7 mouse cellular contexts compared by ENCODE assay signal in the genomic region with DNA sequence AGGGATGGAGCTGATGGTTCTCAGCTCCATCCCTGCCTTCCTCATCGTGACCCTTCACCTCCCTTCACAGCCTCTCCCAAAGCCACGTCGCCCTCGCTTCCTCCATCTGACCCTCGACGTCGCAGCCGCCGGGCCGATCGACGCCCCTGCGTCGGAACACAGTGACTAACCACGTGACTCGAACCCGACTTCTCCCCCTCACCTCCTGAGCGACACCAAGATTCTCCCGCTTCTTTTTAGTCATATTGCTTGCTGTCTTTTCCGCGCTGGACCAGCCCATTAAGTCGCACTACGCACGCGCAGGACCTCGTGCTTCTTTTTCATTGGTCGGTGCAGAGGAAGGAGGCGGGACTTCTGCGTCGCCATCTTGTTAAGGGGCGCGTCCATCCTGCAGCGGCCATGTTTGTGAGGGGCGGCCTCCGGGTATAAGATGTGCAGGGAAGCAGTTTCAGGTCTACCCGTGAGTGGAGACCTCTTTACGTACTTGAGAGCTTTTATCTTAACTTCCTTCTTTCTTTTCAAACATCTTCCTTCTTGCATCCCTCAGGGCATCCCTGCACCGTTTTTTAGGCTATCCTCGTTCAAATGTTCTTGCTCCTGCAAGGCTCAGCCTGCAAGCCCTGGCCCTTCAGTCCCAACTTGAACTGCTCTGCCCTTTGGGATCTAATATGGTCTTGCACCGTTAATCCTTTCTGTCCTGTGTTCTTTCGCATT. TPM values are rescaled to one million over a fixed set of nuclear protein-coding genes. Genes with fewer than 3 reads are reported as not detected.
A peak's percentile ranks its signal among the peaks of the same experiment; 100 is the strongest.
DNase-seq lines count a peak whose midpoint lies in the region; ATAC-seq lines count a peak whose summit lies in the region.

TSS of gene Ccdc167 (minus strand) at position 313 of the 714 bp plus-strand sequence.

- intact Hi-C loops in left cerebral cortex, postnatal 36 days (cut with DNase I) = no loop called here

- 5% methylated on average over 41 of the region's 41 CpGs for WGBS in intestine, embryonic 16.5 days
- 5% methylated on average over 41 of the region's 41 CpGs for WGBS in midbrain, embryonic 11.5 days

- peak; percentile 96 for DNase-seq in adrenal gland, adult 8-10 months
- peak; percentile 98 for DNase-seq in embryo, embryonic 9.5 days (ENCODE audit: extremely low spot score)
- DNase-seq in gastrocnemius, postnatal 4 days (ENCODE audit: low spot score in 2 of 2) = peak; percentile 91 to 92
- peak; percentile 95 to 98 for DNase-seq in left cerebral cortex, postnatal 36 days (ENCODE audit: low spot score in 2 of 2)
- peak; percentile 100 for DNase-seq in midbrain, embryonic 11.5 days (ENCODE audit: low spot score, missing footprints)
- DNase-seq in skeletal muscle tissue, adult 2 months (ENCODE audit: low read depth, low spot score) = peak; percentile 96

- no peaks in the 10 kb centered on the region for H3K9me3 ChIP-seq in intestine, embryonic 16.5 days (ENCODE audit: control insufficient read depth, low read length)
- no peaks in the 10 kb centered on the region for H3K9me3 ChIP-seq in midbrain, embryonic 11.5 days (ENCODE audit: control insufficient read depth, low read length)

- peak within 1 kb of the TSS; percentile 21; the same call in 1 of the 2 replicates for H3K27ac ChIP-seq in intestine, embryonic 16.5 days (ENCODE audit: low read length)
- H3K27ac ChIP-seq in midbrain, embryonic 11.5 days (ENCODE audit: low read depth, low read length) = no peak within 1 kb of the TSS

- peak within 1 kb of the TSS; percentile 76 for H3K4me2 ChIP-seq in intestine, embryonic 16.5 days (ENCODE audit: low read depth, low read length)
- H3K4me2 ChIP-seq in midbrain, embryonic 11.5 days = peak within 1 kb of the TSS; percentile 47

- peak; percentile 96 for ATAC-seq in intestine, embryonic 16.5 days
- ATAC-seq in midbrain, embryonic 11.5 days (ENCODE audit: low FRiP score) = peak; percentile 97

- H3K36me3 ChIP-seq in intestine, embryonic 16.5 days (ENCODE audit: control insufficient read depth, insufficient read depth, low read length) = no peaks in the 10 kb centered on the region
- no peaks in the 10 kb centered on the region for H3K36me3 ChIP-seq in midbrain, embryonic 11.5 days (ENCODE audit: control insufficient read depth, insufficient read depth, low read length)

- peak within 1 kb of the TSS; percentile 63 for H3K4me3 ChIP-seq in intestine, embryonic 16.5 days (ENCODE audit: low read length)
- peak within 1 kb of the TSS; percentile 28 for H3K4me3 ChIP-seq in midbrain, embryonic 11.5 days (ENCODE audit: low read depth, low read length)

- H3K9ac ChIP-seq in intestine, embryonic 16.5 days (ENCODE audit: low read depth, low read length) = peak within 1 kb of the TSS; percentile 72
- H3K9ac ChIP-seq in midbrain, embryonic 11.5 days (ENCODE audit: low read length) = peak within 1 kb of the TSS; percentile 50

- peaks cover 18% of the 10 kb centered on the region for H3K4me1 ChIP-seq in intestine, embryonic 16.5 days (ENCODE audit: control insufficient read depth, insufficient read depth, low read length)
- peaks cover 4% of the 10 kb centered on the region; the same call in 1 of the 2 replicates for H3K4me1 ChIP-seq in midbrain, embryonic 11.5 days (ENCODE audit: control insufficient read depth, insufficient read depth, low read length)

- no peaks in the 10 kb centered on the region for H3K27me3 ChIP-seq in intestine, embryonic 16.5 days (replicated peaks; ENCODE audit: control insufficient read depth, insufficient read depth, low read length)
- no peaks in the 10 kb centered on the region for H3K27me3 ChIP-seq in midbrain, embryonic 11.5 days (ENCODE audit: control insufficient read depth, insufficient read depth, low read length)

RNA-seq across cellular contexts. Expression of gene Ccdc167, which starts in this region (rescaled TPM):
- total RNA-seq in adrenal gland, adult 8-10 months (2022) = 10 to 100 TPM; 11.0 to 18.0 (median 14.2) TPM
- total RNA-seq in gastrocnemius, postnatal 4 days (2021) = 10 to 100 TPM; 12.2 to 12.5 TPM
- polyA plus RNA-seq in intestine, embryonic 16.5 days (2015; fragmentation: Nextera tagmentation; extraction: Ambion mirVana) = 10.2 and 12.4 TPM in 2 replicates
- 10 to 100 TPM; 15.3 to 22.4 TPM for total RNA-seq in left cerebral cortex, postnatal 36 days (2021)
- 13.5 and 17.0 TPM in 2 replicates for polyA plus RNA-seq in midbrain, embryonic 11.5 days (2014; fragmentation: Nextera tagmentation; extraction: Ambion mirVana)
